Mouse (Mus musculus): ENCODE measurements around the gene Cmtm6. TPM values are rescaled to one million over a fixed set of nuclear protein-coding genes. Genes with fewer than 3 reads are reported as not detected.

Gene Cmtm6
- polyA plus RNA-seq, 1 experiment: 13.2 TPM

DNA sequence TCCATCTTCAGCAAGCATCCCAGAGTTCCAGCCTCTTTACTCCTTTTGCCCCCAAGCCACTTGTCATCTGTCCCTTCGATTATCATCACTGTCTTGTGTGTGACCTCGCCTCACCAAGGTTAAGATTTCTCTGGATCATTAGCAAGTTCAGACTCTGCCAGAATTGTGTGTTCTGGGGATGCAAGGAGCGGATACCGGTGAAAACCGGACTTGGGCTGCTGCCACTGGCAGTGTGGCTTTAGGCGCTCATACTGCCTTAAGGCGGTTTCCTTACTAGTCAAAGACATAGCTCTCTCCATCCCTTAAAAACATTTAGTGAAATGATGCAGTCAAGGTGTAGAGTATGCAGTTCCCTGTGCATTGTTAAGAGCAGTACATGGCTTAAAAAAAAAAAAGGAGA lies 48.0 kb downstream of the Cmtm6 start:
- Histone ChIP-seq H3ac (ENCODE audit: control insufficient read depth, insufficient read length, low read depth) (no peak overlapping the region), H3K79me2 (ENCODE audit: control insufficient read depth, insufficient read depth) (peaks cover 33% of the 10 kb centered on the region), H3K4me3 (ENCODE audit: insufficient read depth, poor library complexity, severe bottlenecking) (no peak overlapping the region), H3K79me3 (ENCODE audit: low read depth) (no peaks in the 10 kb centered on the region), H3K36me3 (ENCODE audit: control insufficient read depth, insufficient read depth) (no peaks in the 10 kb centered on the region), H3K27me3 (ENCODE audit: control insufficient read depth, insufficient read depth, insufficient read length) (no peaks in the 10 kb centered on the region)
- TF ChIP-seq MYOD1 (IDR thresholded peaks at IDR 0.05; ENCODE audit: control insufficient read depth, insufficient read length, low read depth): no peak
- no peak for TF ChIP-seq USF1 (IDR thresholded peaks at IDR 0.05; ENCODE audit: low read depth)
- TF ChIP-seq CTCF (IDR thresholded peaks at IDR 0.05; ENCODE audit: control insufficient read depth, insufficient read depth, insufficient read length): no peak
- TF ChIP-seq FOSL1 (IDR thresholded peaks at IDR 0.05; ENCODE audit: insufficient read depth, low read length, poor library complexity, severe bottlenecking): no peak

DNA sequence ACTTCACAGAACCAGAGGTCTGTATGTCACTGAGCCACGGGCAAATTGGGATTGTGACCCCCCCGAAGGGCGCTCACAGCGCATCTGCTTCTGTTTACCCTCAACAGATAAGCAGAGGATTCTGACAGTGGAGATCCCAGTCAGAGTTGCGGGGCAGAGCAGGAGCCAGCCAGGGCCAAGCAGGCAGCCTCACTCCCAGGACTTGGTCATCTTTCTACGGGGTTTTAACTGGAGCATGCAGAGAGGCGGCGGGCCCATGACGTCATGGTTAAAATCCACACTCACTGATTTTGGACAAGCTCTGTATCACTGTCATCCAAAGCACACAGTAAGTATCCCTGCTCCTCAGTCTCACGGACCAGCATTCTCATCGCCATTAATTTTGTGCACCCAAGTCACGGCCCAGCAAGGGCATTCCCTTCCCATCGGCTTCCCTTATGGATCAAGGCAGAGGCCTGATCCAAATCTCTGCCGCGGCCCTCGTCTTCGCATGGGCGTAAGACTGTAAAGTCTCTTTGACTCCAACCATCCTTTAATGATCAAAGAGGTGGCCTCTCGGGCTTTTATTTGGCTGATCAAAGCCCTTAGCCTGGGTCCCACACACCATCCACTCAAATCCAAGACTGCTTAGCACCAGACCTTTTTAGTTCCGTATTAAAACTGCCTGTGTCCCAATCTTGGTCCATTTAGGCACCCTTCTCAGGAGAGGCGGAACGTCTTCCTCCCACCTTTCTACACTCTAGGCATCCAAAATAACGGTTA lies 49.2 kb downstream of the Cmtm6 start:
- Histone ChIP-seq H3ac (ENCODE audit: control insufficient read depth, insufficient read length, low read depth) (no peak overlapping the region), H3K79me3 (ENCODE audit: low read depth) (no peaks in the 10 kb centered on the region), H3K27me3 (ENCODE audit: control insufficient read depth, insufficient read depth, insufficient read length) (no peaks in the 10 kb centered on the region), H3K36me3 (ENCODE audit: control insufficient read depth, insufficient read depth) (no peaks in the 10 kb centered on the region), H3K79me2 (ENCODE audit: control insufficient read depth, insufficient read depth) (peaks cover 33% of the 10 kb centered on the region), H3K4me3 (ENCODE audit: insufficient read depth, poor library complexity, severe bottlenecking) (no peak overlapping the region)
- TF ChIP-seq CTCF (IDR thresholded peaks at IDR 0.05; ENCODE audit: control insufficient read depth, insufficient read depth, insufficient read length) (no peak), MAX (IDR thresholded peaks at IDR 0.05) (no peak), MYOG (IDR thresholded peaks at IDR 0.05; ENCODE audit: control insufficient read depth, extremely low read depth, insufficient read length) (no peak), FOSL1 (IDR thresholded peaks at IDR 0.05; ENCODE audit: insufficient read depth, low read length, poor library complexity, severe bottlenecking) (no peak), CEBPB (IDR thresholded peaks at IDR 0.05; ENCODE audit: low read depth) (no peak), MYOD1 (IDR thresholded peaks at IDR 0.05; ENCODE audit: control insufficient read depth, insufficient read length, low read depth) (no peak), USF1 (IDR thresholded peaks at IDR 0.05; ENCODE audit: low read depth) (no peak)

DNA sequence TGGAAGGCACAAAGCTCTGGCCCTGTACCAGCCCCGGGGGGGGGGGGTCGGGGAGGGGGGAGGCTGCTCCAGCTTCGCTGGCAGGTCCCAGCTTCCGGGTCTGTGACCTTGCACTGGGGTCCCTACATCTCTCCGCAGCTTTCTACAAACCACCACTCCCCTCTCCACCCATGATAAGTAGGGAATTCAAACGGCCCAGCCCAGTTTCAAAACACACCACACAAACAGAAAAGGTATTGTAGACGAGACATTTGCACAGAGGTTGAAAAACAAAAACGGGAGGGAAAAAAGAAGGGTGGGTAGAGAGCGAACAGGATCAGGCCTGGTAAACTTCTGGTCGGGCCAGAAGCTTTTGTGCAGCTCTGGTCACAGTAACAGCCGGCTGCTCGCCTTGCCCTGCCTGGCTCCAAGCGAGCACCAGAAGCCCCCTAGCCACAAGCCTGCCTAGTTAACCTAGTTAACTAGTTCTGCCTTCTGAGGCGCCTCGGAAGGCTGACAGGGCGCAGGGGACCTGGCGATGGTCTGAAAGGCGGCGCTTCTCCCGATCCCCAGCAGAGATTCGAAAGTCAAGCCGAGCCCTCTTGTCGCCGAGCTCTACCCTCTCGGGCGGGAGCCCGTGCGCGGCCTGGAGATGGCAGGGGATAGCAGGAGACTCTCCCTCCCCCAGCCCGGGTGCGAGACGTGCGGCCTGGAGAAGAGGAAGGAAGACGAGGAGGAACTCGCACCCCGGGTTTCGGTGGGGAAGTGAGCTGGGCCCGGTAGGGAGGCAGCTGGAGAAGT lies 50.0 kb downstream of the Cmtm6 start:
- H3ac ChIP-seq (ENCODE audit: control insufficient read depth, insufficient read length, low read depth): peak overlapping the region; percentile 57
- peak overlapping the region; percentile 32 for H3K4me3 ChIP-seq (ENCODE audit: insufficient read depth, poor library complexity, severe bottlenecking)
- no peaks in the 10 kb centered on the region for H3K27me3 ChIP-seq (ENCODE audit: control insufficient read depth, insufficient read depth, insufficient read length)
- no peaks in the 10 kb centered on the region for H3K79me3 ChIP-seq (ENCODE audit: low read depth)
- no peak for TF ChIP-seq CTCF (IDR thresholded peaks at IDR 0.05; ENCODE audit: control insufficient read depth, insufficient read depth, insufficient read length)
- TF ChIP-seq MAX (IDR thresholded peaks at IDR 0.05): no peak
- no peak for TF ChIP-seq MYOD1 (IDR thresholded peaks at IDR 0.05; ENCODE audit: control insufficient read depth, insufficient read length, low read depth)
- TF ChIP-seq USF1 (IDR thresholded peaks at IDR 0.05; ENCODE audit: low read depth): no peak
- TF ChIP-seq CEBPB (IDR thresholded peaks at IDR 0.05; ENCODE audit: low read depth): no peak
- TF ChIP-seq FOSL1 (IDR thresholded peaks at IDR 0.05; ENCODE audit: insufficient read depth, low read length, poor library complexity, severe bottlenecking): no peak
- no peak for TF ChIP-seq MYOG (IDR thresholded peaks at IDR 0.05; ENCODE audit: control insufficient read depth, extremely low read depth, insufficient read length)
- H3K79me2 ChIP-seq (ENCODE audit: control insufficient read depth, insufficient read depth): peaks cover 33% of the 10 kb centered on the region
- no peaks in the 10 kb centered on the region for H3K36me3 ChIP-seq (ENCODE audit: control insufficient read depth, insufficient read depth)

DNA sequence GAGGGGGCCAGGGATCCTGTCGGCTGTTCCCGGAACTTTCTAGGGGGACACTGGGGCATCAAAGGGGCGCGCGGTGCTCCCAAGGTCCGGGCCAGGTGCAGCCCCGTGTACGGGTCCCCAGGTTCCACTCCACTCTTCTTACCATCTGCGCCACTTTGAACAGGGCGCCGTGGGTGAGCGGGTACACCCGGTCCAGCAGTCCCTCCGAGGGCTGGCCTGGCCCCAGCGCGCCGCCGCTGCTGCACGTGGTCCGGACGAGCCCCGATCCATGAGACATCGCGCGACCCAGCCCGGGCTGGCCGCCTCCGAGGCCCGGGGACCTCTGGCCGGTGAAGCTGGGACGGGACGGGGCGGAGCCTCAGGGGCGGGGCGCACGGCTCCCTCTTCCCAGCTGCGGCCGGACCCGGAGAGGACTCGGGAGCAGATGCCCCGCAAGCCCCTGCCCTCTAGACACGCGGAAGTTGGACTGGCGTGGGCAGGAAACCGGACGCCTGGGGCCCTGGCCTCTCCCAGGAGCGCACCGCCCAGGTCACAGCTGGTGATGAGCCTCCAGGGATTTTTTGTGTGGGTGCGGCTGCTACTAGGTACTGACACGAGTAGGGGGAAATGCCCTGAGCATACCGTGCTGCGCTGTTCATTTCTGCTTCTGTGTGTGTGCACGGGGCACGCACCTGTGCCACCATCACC lies 50.8 kb downstream of the Cmtm6 start, which contains the start of gene Cmtm7:
TSS of gene Cmtm7 (minus strand) at position 331 of the 687 bp plus-strand sequence.
- Histone ChIP-seq H3ac (ENCODE audit: control insufficient read depth, insufficient read length, low read depth) (peak within 1 kb of the TSS; percentile 57), H3K36me3 (ENCODE audit: control insufficient read depth, insufficient read depth) (no peaks in the 10 kb centered on the region), H3K4me3 (ENCODE audit: insufficient read depth, poor library complexity, severe bottlenecking) (peak within 1 kb of the TSS; percentile 32), H3K79me2 (ENCODE audit: control insufficient read depth, insufficient read depth) (peaks cover 26% of the 10 kb centered on the region), H3K27me3 (ENCODE audit: control insufficient read depth, insufficient read depth, insufficient read length) (no peaks in the 10 kb centered on the region), H3K79me3 (ENCODE audit: low read depth) (no peaks in the 10 kb centered on the region)
- peak; percentile 76 for TF ChIP-seq MAX (IDR thresholded peaks at IDR 0.05)
- no peak for TF ChIP-seq FOSL1 (IDR thresholded peaks at IDR 0.05; ENCODE audit: insufficient read depth, low read length, poor library complexity, severe bottlenecking)

DNA sequence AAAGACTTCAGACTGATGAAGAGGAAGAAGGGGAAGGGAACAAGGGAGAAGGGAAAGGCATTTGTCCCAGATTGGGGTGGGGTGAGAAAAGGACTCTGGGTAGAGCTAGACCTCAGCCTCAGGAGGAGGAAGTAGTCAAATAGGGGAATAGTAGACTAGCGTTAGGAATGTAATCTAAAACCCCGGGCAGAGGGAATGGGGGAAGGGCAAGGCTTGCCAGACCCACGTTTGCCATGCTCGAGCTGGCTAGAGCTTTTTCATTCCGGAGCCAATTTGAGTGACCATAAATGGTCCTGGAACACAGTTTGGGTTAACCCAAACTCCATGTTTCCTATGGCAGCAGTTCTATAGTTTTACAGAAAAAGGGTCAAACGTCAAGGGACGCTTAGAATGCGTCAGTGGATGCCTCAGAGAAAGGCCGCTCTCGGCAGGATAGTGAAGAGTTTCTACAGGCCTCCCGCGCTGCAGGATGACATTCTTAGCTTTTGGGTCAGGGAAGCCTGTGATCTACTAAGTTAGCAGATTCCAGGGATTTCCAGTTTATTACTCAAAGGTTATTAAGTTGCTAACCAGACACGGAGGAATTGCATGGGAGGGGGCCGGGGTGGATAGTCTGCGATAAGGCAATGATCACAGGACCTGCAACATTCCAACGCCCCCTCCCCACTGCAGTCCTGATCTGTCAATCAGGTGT lies 54.7 kb downstream of the Cmtm6 start:
- no peak overlapping the region for H3K4me3 ChIP-seq (ENCODE audit: insufficient read depth, poor library complexity, severe bottlenecking)

More for the DNA sequence above, 54.7 kb downstream of the Cmtm6 start:
- TF ChIP-seq CTCF (IDR thresholded peaks at IDR 0.05; ENCODE audit: control insufficient read depth, insufficient read depth, insufficient read length) (no peak), CEBPB (IDR thresholded peaks at IDR 0.05; ENCODE audit: low read depth) (no peak), MYOG (IDR thresholded peaks at IDR 0.05; ENCODE audit: control insufficient read depth, extremely low read depth, insufficient read length) (no peak)
- no peaks in the 10 kb centered on the region for H3K79me2 ChIP-seq (ENCODE audit: control insufficient read depth, insufficient read depth)
- no peaks in the 10 kb centered on the region for H3K36me3 ChIP-seq (ENCODE audit: control insufficient read depth, insufficient read depth)
- no peak overlapping the region for H3ac ChIP-seq (ENCODE audit: control insufficient read depth, insufficient read length, low read depth)
- no peaks in the 10 kb centered on the region for H3K79me3 ChIP-seq (ENCODE audit: low read depth)
- H3K27me3 ChIP-seq (ENCODE audit: control insufficient read depth, insufficient read depth, insufficient read length): peaks cover 3% of the 10 kb centered on the region

Measured in C2C12 (cell line).